Mouse (Mus musculus): ENCODE data around the gene Wdcp.
"Not testable (repeated sequence)": the region's sequence is repeated elsewhere in the genome, so short reads cannot be mapped to it uniquely, and the experiment has no call there.

The Wdcp gene

DNA sequence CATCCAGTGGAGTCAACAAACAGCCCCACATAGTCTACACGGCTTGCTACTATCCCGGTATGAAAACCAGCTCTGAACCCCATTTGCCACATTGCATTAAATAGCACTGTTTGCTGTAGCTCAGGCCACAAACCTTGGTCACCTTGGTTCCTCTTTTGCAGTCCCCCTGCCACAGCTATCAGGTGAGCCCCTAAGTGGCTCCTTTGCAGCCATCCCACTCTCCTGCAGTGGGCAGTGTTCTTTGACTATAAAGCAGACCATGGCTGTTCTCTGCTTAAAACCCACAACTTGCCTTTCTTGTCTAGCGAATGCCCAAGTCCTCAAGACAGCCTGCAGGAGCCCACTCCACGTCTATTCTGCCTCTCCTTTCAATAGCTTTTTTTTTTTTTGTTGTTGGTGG lies 29.2 kb downstream of the Wdcp start:
- no peak for DNase-seq

DNA sequence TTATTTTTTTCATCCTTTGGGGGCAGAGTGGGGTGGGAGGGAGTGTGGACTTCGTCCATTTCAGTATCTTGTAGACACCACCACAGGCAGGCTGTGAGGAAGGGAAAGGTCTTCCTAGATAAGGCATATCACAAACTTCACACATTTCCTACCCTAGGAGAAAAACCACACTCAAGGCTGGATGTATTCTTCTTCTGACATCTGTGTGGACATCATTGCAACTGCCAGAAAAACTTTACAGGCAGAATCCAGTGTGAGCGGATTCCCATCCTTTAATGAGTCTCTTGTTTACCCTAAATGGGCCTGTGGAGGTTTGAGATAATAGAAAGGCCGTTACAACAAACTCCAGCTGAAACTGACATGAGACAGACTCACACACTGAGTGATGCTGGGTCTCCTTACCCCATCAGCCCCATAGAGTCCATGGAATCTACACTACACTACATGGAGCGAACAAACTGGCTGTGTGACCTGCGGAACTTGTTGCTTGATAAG lies 29.9 kb downstream of the Wdcp start:
- DNase-seq, result no peak

DNA sequence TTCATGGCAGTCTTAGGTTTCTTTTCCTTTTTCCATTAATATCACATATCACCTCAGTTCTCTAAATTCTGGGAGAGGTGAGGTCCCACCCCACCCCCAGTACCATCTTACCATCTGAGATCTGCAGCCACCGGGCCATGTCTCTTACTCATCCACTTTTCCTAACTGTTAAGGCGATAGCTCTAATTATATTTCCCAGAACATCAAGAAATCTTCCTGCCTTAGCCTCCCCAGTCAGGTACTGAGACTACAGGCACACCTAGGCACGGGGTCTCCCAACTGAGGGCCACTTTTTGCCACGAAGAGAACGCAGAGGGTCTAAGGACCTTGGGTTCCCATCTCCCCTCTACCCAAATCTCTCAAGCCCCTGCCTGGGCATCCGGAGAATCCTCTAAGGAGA lies 30.4 kb downstream of the Wdcp start:
- no peak for DNase-seq

DNA sequence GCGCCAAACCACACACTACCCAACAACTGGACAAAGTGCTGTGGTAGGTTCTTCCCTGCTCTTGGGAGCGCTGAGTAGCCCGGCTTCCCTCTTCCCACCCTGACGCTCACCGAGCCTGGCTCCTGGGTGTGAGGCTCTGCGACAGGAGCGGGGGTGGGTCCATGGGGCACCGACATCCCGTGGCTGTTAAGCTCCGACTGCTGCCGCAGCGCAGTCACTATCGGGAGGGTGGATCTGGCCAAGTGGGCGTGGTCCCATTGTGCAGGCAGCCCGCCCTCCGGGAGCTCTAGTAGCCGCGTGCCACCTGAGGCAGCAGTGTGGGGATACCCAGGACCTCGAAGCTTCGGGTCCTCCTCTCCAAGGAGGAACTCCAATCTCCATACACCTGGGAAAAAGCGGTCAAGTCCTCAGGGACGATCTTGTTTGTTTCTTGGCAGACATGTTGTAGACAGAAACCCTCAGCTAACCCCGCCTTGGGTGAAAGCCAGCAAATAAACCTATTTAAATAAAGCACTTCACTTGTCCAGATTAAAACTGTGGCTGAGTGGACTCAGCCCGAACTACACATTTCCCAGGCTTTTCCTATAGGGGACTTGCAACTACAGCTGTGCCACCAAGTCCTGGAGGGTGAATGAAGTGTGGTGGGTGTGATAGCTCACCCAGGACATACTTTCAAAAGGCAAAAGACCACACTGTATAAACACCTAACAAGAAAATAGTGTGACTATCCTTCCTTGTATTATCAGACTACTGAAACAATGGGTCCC lies 31.2 kb downstream of the Wdcp start, which contains the start of gene Mfsd2b:
TSS of gene Mfsd2b (minus strand) at position 199 of the 767 bp plus-strand sequence.
- DNase-seq, result peak; percentile 46 to 57

DNA sequence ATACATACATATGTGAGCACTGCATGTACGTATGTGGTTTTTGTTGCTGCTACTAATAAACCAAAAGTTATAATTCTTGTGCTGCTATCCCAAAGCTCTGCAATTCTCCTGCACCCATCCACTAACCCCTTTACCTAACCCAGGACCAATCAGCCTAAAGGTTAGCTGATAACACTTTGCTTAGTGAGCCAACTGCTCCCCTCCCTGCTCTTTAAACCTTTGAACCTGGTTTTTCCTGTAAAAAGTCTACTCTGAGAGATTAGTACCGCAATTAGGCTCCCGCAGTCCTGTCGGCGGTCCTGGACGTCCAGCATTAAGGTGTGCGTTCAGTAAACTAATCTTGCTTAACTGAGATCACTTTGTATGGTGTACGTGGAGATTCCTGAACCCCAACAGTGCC lies 32.5 kb downstream of the Wdcp start:
- no peak for DNase-seq

DNA sequence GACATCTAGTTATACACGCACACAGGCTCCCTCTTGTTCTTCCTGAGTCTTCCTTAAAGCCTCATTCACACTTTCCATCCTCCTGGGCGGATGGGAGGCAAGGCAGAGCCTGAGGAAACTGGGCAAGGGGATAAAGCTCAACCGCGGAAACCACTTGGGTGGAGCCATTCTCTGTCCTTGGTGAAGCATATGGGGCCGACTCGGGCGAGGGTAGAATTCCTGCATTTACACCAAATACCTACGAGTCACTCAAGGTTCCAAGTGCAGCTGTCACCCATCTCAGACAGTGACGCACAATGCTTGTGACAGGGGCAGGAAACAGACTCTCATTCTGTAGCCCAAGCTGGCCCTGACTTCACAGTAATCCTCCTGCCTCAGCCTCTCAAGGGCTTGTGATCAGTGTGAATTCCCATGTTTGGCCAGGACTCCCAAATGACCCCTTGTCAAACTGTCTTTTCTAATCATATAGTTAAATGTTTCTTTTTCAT lies 35.2 kb downstream of the Wdcp start:
- no peak for DNase-seq

DNA sequence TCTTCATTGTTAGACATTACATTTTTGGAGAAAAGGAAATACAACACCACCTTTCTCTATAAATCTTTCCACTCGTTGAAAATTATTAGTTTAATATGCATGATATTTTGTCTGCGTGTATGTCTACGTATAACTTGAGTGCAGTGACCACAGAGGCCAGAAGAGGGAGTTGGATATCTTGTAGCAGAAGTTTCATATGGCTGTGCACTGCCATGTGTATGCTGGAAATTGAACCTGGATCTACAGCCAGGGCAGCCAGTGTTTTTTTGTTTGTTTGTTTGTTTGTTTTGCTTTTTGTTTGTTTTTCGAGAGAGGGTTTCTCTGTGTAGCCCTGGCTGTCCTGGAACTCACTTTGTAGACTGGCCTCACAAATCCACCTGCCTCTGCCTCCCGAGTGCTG lies 35.9 kb downstream of the Wdcp start:
- DNase-seq, result no peak

DNA sequence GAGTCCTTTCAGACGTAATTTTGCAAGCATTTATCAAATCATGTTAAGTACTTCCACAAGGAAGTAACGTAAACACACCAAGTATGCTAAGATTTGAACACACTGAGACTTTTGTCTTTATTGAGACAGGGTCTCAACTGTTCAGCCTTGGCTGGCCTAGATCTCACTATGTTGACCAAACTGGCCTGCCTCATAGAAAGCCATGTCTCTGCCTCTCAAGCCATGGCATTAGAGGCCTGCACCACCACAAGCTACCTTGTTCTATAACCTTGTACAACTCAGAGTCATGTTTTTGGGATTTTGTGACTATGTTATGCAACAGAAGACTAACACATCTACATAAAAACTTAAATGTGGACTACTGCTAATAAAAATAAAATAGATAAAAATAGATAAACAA lies 39.0 kb downstream of the Wdcp start:
- no peak for DNase-seq

DNA sequence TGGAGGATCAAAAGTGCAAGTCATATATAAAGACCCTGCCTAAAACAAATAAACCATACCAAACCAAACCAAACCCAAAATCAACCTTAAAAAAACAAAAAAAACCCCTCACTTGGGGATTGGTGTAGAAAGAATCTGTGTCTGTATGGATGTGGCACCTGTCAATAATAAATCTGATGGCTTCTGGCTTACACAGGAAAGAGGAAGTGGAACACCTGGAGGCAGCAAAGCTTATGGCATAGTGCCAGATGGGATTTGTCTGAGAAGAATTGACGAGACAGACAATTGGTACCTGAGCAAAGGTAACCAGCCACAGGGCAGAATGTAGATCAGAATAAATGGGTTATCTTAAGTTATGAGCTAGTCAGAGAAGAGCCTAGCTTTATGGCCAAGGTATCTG lies 42.0 kb downstream of the Wdcp start:
- DNase-seq, result no peak

DNA sequence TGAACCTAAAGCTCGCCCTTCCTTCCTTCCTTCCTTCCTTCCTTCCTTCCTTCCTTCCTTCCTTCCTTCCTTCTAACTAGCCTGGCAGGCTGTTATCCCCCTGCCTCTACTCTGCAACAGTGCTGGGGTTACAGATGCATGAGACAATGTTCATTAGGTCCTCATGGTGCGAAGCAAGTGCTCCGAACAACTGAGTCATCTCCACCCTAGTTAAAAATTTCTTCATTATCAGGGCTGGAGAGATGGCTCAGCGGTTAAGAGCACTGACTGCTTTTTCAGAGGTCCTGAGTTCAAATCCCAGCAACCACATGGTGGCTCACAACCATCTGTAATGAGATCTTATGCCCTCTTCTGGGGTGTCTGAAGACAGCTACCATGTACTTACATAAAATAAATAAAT lies 43.5 kb downstream of the Wdcp start:
- not testable (repeated sequence) for DNase-seq

DNA sequence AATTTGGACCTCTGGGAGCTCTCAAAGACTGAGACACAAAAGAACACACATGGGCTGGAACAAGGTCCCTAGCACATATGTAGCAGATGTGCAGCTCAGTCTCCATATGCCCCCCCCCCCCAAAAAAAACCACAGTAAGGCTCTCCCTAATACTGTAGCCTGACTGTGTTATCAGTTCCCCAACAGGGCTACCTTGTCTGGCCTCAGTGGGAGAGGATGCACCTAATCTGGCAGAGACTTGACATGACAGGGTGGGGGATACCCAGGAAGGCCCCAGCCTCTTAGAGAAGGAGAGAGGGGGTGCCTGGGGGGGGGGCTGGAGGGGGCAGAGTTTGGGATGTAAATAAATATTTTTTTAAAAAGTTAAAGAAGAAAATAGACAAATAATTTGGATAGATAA lies 45.6 kb downstream of the Wdcp start:
- DNase-seq, result no peak

DNA sequence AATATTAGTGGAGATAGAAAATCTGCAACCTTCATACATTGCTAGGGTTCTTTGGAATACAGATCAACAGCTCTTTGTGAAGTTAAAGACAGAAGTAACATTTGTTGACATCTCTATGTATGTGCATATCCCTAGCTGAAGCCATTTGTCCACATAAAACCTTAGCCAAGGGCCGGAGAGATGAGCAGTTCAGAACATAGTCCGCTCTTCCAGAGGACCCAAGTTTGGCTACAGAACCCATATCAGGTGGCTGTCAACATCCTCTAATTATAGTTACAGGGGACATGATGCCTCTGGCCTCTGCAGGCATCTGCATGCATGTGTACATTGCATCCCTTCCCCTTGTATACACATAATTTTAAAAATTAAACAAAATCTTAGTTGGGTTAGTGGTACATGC lies 46.1 kb downstream of the Wdcp start:
- no peak for DNase-seq

DNA sequence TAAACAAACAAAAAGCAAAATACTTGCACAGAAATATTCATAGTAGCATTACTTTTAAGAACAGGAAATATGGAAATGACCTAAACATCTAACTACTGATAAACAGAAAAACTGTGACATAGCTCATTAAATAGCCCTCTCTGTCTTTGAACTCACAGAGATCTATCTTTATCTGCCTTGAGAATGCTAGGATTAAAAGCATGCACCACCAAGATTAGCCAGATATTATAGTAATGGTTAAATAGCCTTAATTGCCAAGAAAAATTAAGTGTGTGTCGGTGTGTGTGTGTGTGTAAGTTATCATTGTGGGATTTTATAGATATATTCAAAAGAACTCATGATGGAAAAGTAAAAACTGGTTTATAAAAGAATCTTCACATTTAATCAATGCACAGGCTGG lies 46.8 kb downstream of the Wdcp start:
- DNase-seq, result no peak

DNA sequence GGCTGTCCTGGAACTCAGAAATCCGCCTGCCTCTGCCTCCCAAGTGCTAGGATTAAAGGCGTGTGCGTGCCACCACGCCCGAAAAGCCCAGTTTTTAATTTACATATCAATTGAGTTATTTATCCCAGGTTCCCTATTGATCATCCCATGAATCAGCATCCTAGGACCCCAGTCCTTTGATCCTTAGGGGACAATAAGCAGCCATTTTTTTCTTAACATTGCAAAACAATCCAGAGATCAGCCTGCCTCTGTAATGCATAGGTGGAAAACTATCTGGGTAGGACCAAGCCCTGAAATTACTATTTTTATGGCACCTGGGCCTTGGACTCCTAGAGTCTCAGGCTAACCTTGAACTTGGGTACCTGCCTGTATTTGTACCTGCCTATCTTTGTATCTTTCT lies 54.9 kb downstream of the Wdcp start:
- DNase-seq, result no peak

DNA sequence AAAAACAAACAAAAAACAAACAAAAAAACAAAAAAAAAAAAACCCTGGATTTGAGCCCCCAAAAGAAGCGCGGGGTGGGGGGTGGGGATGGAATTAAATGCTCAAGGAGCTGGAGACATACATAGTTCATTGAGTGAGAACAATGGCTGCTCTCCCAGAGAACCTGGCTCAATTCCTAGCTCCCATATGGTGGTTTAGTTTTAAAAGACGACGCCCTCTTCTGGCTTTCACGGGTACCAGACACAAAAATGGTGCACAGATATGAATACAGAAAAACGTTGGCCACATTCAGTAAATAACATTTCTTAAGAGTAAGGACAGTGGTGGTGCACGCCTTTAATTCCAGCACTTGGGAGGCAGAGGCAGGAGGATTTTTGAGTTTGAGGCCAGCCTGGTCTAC lies 62.8 kb downstream of the Wdcp start:
- DNase-seq, result peak; percentile 15 to 21

DNA sequence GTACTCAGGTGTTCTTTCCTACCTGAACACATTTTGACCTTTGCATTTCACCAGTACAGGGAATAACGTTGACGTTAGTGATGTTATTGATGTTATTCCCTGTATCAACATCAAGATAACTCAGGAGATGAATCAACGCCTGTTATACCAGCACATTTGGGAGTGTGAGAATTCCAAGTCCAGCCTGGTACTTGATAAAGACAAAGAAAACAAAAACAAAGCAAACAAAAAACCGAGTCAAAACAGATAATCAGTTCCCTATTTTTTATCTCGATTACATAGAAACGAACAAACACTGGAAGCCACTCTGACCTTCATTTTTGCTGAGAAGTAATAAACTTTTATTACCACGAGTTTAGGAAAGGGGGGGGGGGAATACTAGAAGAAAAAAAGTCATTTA lies 63.4 kb downstream of the Wdcp start:
- DNase-seq, result no peak

DNA sequence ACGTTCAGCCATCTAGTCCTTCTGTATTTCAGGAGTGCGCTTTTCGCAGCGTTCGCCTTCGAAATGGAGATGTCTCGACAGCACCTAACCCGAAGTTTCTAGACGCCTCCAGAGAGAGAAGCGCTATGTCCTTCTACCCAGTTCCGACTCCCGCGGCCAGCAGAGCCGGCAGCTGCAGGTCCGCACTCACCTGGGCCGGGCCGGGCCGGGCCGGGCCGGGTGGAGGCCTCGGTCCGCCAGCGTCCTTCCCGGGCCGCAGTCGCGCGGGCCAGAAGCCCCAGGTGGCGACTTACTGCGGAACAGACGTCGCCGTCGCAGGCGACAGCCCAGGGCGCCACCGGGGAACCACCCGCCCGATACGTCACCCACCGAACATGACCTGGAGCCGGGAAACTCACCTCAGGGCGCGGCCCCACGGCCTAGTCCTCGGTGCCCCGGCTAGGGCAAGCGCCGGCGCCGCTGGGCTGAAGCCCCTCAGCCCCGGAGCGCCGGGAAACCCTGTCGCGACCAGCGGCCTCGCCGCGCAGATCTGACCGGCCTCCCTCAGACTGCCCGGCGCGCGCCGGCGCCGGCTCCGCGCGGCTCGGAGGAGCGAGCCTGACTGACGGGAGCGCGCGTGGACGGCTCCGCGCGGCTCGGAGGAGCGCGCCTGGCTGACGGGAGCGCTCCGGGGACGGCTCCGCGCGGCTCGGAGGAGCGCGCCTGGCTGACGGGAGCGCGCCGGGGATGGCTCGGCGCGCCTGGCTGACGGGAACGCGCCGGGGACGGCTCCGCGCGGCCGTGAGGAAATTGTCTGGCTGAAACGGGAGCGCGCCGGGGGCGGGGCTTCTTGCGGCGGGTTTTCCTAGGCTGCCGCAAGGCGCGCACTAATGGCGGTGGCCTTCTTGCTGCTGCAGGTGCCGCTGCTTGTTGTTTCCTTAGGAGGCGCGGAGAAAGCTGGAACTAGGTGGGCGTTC lies 64.1 kb downstream of the Wdcp start, which contains the start of gene Ubxn2a:
TSS of gene Ubxn2a (minus strand) at position 755 of the 956 bp plus-strand sequence.
- peak; percentile 95 to 99 for DNase-seq

DNA sequence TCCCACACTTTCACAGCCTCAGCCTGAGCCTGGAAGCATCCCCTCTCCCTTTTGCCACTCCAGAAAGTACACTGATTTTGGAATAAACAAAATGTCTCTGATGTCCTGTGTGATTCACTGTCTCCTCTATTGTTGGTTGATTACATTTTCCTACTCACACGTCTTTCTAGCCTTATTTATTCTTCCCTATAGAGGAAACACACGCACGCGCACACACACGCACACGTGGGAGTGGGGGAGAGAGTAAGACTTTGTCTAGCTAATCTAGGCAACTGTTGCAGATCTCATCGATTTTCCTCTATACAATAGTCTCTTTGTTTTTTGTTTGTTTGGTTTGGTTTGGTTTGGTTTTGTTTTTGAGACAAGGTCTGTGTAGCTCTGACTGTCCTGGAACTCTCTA lies 65.3 kb downstream of the Wdcp start:
- no peak for DNase-seq

Data from cerebellum, adult 18-20 months (tissue).